8 mouse cellular contexts compared by ENCODE assay signal in the genomic region with DNA sequence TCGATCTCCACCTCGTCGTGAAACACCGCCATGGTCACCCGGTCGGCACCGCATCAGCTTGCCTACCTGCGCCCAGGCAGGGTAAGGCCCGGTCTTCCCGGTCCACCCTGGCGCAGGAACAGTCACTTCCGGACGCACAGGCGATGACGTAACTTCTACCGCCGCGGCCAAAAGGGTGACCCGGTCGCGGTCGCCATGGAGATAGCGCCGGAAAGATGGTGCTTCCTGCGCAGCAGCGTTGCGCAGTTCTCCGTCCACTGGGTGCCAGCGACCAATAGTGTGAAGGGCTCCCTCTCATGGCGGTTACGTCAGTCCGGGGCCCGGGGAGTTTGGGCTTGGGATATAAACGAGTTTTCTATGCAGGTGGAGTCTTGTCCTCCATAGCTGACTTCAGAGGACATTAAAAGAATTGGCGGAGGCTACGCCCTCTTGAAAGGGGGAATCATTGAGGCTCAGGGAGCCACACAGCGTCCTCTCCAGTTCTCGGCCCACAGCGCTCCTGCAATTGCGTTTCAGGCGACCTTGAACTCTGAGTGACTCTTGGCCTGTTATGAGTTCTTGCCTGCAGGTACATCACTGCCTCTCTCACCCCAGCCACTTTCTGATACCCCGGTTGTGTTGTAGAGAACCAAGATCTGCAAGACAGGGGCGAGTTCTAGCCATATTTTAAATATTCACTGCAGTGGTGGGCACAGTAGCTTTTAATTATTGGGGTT. TPM values are rescaled to one million over a fixed set of nuclear protein-coding genes. Genes with fewer than 3 reads are reported as not detected.
DNase-seq lines count a peak whose midpoint lies in the region; ATAC-seq lines count a peak whose summit lies in the region.

A gene (minus strand): TSS at position 244 of the 716 bp plus-strand sequence.

- H3K4me2 ChIP-seq in forebrain, embryonic 14.5 days (ENCODE audit: low read length): peak within 1 kb of the TSS; percentile 85
- H3K4me2 ChIP-seq in neural tube, embryonic 15.5 days: peak within 1 kb of the TSS; percentile 66

- peak within 1 kb of the TSS; percentile 45 for H3K4me3 ChIP-seq in forebrain, embryonic 14.5 days (ENCODE audit: low read depth, low read length)
- H3K4me3 ChIP-seq in neural tube, embryonic 15.5 days (replicated peaks): peak within 1 kb of the TSS; percentile 82

- peak within 1 kb of the TSS; percentile 70 for H3K27ac ChIP-seq in forebrain, embryonic 14.5 days (ENCODE audit: low read depth, low read length)
- peak within 1 kb of the TSS; percentile 89 for H3K27ac ChIP-seq in neural tube, embryonic 15.5 days (replicated peaks)

- peak; percentile 98 for ATAC-seq in forebrain, embryonic 14.5 days
- peak; percentile 97 for ATAC-seq in neural tube, embryonic 15.5 days (ENCODE audit: low FRiP score)

- peaks cover 23% of the 10 kb centered on the region for H3K36me3 ChIP-seq in forebrain, embryonic 14.5 days (ENCODE audit: control insufficient read depth, insufficient read depth, low read length)
- H3K36me3 ChIP-seq in neural tube, embryonic 15.5 days: peaks cover 21% of the 10 kb centered on the region

- WGBS in forebrain, embryonic 14.5 days: under 1% methylated on average over 43 of the region's 43 CpGs
- WGBS in neural tube, embryonic 15.5 days: under 1% methylated on average over 43 of the region's 43 CpGs

- H3K9me3 ChIP-seq in forebrain, embryonic 14.5 days (replicated peaks; ENCODE audit: control insufficient read depth, low read length): no peaks in the 10 kb centered on the region
- H3K9me3 ChIP-seq in neural tube, embryonic 15.5 days (replicated peaks): no peaks in the 10 kb centered on the region

- intact Hi-C loops in heart, postnatal 14 days (cut with DNase I): no loop called here

- H3K9ac ChIP-seq in forebrain, embryonic 14.5 days (ENCODE audit: low read length): peak within 1 kb of the TSS; percentile 75
- H3K9ac ChIP-seq in neural tube, embryonic 15.5 days (replicated peaks): peak within 1 kb of the TSS; percentile 72

- peaks cover 12% of the 10 kb centered on the region; the same call in 1 of the 2 replicates for H3K4me1 ChIP-seq in forebrain, embryonic 14.5 days (ENCODE audit: control insufficient read depth, insufficient read depth, low read length)
- H3K4me1 ChIP-seq in neural tube, embryonic 15.5 days: peaks cover 20% of the 10 kb centered on the region

- no peaks in the 10 kb centered on the region for H3K27me3 ChIP-seq in forebrain, embryonic 14.5 days (replicated peaks; ENCODE audit: control insufficient read depth, insufficient read depth, low read length)
- H3K27me3 ChIP-seq in neural tube, embryonic 15.5 days (replicated peaks): no peaks in the 10 kb centered on the region

- peak; percentile 99 for DNase-seq in ES-CJ7 (ENCODE audit: low read depth, low spot score)
- peak; percentile 99 for DNase-seq in cerebellum, adult 11 months
- DNase-seq in forebrain, embryonic 14.5 days (ENCODE audit: low spot score): peak; percentile 98
- peak; percentile 98 to 99 for DNase-seq in heart, postnatal 14 days
- peak; percentile 99 for DNase-seq in layer of hippocampus, adult 11-12 months (ENCODE audit: low spot score)
- DNase-seq in lung, adult 18-20 months: peak; percentile 99
- peak; percentile 99 for DNase-seq in testis, postnatal 14 days (ENCODE audit: low spot score)

RNA-seq across cellular contexts. Expression of the gene that starts here (rescaled TPM):
- 81.5 and 93.3 TPM in 2 replicates for polyA plus RNA-seq in forebrain, embryonic 14.5 days (2014; fragmentation: Nextera tagmentation; extraction: Ambion mirVana)
- total RNA-seq in heart, postnatal 14 days (2021): 10 to 100 TPM; 74.5 to 86.9 TPM
- 66.4 and 72.8 TPM in 2 replicates for polyA plus RNA-seq in neural tube, embryonic 15.5 days (2015; fragmentation: Nextera tagmentation; extraction: Ambion mirVana)

Comparison
In these comparisons a context has a peak if more than half of its experiments do, and no peak if none do; other contexts are left out.
1. Peak in every context shown above with its lines: DNase-seq, ATAC-seq, H3K4me3 ChIP-seq and H3K27ac ChIP-seq.